Mouse (Mus musculus): ENCODE results near the gene Oat. TPM values are rescaled to one million over a fixed set of nuclear protein-coding genes. Genes with fewer than 3 reads are reported as not detected.

Oat gene
- polyA plus RNA-seq, 1 experiment, result 94.1 TPM

DNA sequence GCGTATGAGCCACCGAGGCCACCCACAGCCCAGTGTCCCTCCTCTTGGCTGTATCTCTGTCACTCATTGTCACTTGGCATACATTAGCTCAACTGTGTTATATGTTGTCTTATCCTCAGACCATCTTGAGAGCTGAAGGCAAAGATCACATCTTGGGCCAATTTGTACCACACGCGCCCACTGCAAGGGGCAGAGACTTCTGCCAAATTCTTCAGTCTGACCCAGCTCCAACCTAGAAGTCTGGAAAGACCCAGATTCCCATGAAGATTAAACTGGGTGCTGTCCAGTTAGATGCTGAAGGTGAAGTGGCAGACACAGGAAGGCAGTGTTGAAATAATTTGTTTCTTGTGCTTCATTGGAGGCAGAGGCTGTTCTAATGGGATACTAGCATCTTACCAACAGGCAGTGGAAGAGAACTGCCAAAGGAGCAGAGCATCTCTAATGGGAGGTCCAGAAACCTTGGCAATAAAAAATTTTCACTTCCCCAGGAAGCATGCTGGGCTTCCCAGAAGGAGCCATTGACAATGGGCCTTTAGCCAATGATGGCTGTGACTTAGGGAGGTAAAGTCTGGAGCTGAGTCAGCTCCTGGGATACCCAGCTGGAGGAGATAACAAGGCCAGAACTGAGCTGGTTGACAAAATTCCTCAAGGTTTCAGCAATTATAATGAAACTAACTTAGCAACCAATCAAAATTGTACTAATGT is 32.3 kb upstream of the Oat start:
- TF ChIP-seq CTCF (IDR thresholded peaks at IDR 0.05; ENCODE audit: extremely low read depth, insufficient read depth, low read length) (no peak), POLR2A (IDR thresholded peaks at IDR 0.05; ENCODE audit: extremely low read depth, insufficient read depth, low read length) (no peak)
- Histone ChIP-seq H3K27ac (ENCODE audit: insufficient read depth, low read length) (no peak overlapping the region), H3K4me1 (ENCODE audit: control insufficient read depth, insufficient read depth, low read length) (no peaks in the 10 kb centered on the region), H3K4me3 (ENCODE audit: insufficient read depth, low read length) (no peak overlapping the region)

DNA sequence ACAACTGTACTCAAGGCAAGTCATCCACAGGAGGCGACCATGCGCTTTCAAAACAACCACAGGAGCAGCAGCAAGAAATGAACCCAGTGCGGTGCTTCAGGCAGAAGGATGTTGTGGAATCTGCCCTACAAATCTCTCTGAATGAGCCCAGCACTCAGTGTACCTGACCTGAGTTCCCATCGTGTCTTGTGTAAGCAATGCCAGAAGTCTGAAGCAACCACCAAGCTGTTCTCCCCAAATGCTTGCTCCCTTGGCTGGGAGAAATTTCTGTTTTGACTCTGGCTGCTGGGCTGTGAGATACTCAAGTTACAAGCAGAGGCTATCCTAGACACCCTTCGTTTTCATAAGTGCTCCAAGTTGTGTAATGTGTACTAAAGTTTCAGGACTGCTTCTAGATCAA is 29.5 kb upstream of the Oat start:
- H3K4me1 ChIP-seq (ENCODE audit: control insufficient read depth, insufficient read depth, low read length), result no peaks in the 10 kb centered on the region
- no peak overlapping the region for H3K27ac ChIP-seq (ENCODE audit: insufficient read depth, low read length)
- no peak for TF ChIP-seq CTCF (IDR thresholded peaks at IDR 0.05; ENCODE audit: extremely low read depth, insufficient read depth, low read length)
- no peak for TF ChIP-seq POLR2A (IDR thresholded peaks at IDR 0.05; ENCODE audit: extremely low read depth, insufficient read depth, low read length)
- no peak overlapping the region for H3K4me3 ChIP-seq (ENCODE audit: insufficient read depth, low read length)

DNA sequence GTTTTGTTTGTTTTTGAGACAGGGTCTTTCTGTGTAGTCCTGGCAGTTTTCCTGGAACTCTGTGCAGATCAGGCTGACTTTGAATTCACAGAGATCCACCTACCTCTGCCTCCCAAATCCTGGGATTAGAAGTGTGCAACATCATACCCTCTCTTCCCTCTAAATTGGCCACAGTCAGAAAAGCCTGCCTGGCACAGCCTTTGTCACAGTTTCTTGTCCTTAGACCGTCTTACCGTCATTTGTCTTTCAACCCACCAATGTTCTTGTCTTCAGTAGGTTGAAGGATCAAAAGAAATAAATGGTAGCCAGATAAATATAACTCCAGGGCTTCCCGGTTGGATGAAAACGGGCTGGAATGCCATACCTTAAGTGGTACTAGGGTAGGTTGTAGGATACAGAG is 28.5 kb upstream of the Oat start:
- Histone ChIP-seq H3K4me1 (ENCODE audit: control insufficient read depth, insufficient read depth, low read length) (no peaks in the 10 kb centered on the region), H3K4me3 (ENCODE audit: insufficient read depth, low read length) (no peak overlapping the region), H3K27ac (ENCODE audit: insufficient read depth, low read length) (no peak overlapping the region)
- no peak for TF ChIP-seq POLR2A (IDR thresholded peaks at IDR 0.05; ENCODE audit: extremely low read depth, insufficient read depth, low read length)
- TF ChIP-seq CTCF (IDR thresholded peaks at IDR 0.05; ENCODE audit: extremely low read depth, insufficient read depth, low read length), result no peak

DNA sequence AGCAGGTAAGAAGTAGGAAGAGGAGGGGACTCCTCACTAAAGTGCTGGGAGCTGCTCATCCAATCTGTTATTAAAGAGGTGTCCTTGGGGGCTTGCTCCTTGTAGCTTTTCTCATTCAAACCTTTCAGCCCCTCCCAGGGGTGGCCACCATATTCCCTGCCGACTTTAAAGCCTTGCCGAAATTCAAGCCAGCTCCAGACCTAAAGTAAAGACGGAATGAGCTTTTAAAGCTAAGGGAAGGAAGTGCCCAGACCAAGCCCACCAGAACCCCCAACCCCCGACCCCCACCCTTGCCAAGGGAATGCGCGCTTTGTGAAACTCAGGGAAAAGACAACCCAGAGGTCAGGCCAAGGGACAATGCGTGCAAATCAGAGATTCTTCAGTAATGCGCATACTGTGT is 24.7 kb upstream of the Oat start:
- H3K27ac ChIP-seq (ENCODE audit: insufficient read depth, low read length), result no peak overlapping the region
- H3K4me1 ChIP-seq (ENCODE audit: control insufficient read depth, insufficient read depth, low read length), result no peaks in the 10 kb centered on the region
- TF ChIP-seq POLR2A (IDR thresholded peaks at IDR 0.05; ENCODE audit: extremely low read depth, insufficient read depth, low read length), result no peak
- H3K4me3 ChIP-seq (ENCODE audit: insufficient read depth, low read length), result no peak overlapping the region

DNA sequence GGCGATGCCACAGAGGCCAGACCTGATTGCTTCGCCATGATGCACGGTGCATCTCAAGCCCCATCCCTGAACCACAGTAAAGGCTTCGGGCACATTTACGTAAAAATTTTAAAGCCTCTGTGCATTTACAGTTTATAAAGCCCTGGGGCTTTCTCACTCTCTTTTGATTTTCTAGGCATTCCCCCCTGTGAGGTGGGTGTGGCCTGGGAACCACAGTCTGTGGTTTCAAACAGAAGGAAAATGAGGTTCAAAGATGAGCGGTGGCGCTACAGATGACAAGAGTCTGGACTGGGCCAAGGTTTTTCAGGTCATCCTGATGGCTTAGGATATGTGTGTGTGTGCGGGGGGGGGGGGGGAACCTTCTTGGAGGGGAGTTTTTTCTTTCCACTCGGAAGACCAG is 23.8 kb upstream of the Oat start:
- TF ChIP-seq CTCF (IDR thresholded peaks at IDR 0.05; ENCODE audit: extremely low read depth, insufficient read depth, low read length) (no peak), POLR2A (IDR thresholded peaks at IDR 0.05; ENCODE audit: extremely low read depth, insufficient read depth, low read length) (no peak)
- Histone ChIP-seq H3K4me1 (ENCODE audit: control insufficient read depth, insufficient read depth, low read length) (no peaks in the 10 kb centered on the region), H3K27ac (ENCODE audit: insufficient read depth, low read length) (no peak overlapping the region), H3K4me3 (ENCODE audit: insufficient read depth, low read length) (no peak overlapping the region)

DNA sequence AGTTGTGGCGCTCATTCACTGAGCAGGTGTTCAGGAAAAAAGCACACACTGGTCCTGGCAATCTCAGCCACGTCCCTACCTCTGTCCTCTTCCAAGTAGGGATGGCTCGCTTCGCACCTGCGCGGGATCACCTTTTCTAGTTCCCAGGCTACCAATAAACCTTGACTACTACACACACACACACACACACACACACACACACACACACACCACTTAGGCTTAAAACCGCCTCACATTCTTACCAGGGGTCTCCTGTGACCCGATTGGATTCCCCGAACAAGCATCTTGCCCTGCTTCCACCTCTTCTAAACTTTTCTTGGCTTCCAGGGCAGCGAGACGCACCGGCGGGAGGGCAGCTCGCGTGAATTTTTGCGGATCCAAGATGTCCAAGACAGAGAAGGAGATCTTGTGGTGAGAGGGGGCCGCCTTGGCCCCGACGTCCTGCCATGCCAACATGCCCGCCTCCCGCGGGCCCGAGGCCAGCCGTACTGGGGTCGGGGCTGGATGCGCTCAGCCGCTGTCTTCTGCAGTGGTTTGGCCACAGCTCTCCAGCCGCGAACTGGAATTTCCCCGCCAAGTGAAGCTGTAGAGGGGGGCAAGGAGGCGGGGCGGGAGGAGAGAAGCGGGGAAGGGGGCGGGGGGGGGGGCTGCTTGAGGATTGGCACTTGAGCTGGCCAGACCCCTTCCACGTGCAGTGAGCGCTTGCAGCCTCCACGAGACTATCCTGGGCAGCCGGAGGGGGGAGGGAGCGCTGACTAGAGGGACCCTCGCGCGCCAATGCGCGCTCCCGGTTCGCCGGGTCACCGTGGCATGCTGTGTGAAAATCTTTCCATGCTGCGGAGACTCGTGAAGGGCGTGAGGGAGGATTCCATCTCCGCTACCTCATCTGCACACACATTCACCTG is 23.1 kb upstream of the Oat start, which contains the start of gene Nkx1-2:
Nkx1-2 (minus strand) TSS at position 567 of the 905 bp plus-strand sequence.
- Histone ChIP-seq H3K4me1 (ENCODE audit: control insufficient read depth, insufficient read depth, low read length) (no peaks in the 10 kb centered on the region), H3K27ac (ENCODE audit: insufficient read depth, low read length) (no peak within 1 kb of the TSS), H3K4me3 (ENCODE audit: insufficient read depth, low read length) (no peak within 1 kb of the TSS)
- TF ChIP-seq POLR2A (IDR thresholded peaks at IDR 0.05; ENCODE audit: extremely low read depth, insufficient read depth, low read length) (no peak), CTCF (IDR thresholded peaks at IDR 0.05; ENCODE audit: extremely low read depth, insufficient read depth, low read length) (no peak)

DNA sequence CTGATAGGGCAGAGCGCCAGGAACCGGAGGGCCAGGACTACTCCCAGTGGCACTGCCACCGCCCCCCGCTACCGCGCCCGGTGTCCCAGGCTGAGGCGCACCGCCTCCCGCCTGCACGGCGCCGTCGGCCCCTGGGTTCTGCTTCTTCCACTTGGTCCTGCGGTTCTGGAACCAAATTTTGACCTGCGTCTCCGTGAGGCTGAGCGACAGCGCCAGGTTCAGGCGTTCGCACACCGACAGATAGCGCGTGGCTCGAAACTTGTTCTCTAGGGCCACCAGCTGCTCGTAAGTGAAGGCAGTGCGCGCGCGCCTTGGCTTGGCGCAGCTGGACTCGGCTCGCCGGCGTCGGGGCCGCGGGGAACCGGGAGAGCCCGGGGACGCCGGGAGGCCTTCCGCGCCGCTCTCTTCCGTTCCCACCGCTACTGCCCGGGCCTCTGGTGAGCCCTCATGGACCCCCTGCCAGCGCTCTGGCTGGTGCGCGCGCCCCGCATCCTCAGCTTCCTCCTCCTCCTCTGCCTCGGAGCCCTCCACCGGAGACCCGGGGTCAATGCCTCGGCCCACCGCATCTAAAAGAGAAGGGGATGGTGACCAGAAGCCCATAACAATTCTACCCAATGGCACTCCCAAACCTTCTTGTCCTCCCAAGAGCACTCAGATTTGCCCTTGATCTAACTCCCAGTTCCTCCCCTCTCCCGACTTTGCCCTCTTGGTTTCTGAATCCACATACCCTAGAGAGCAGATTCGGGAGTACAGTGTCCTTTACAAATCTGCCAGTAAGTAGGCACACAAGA is 21.2 kb upstream of the Oat start:
- H3K4me3 ChIP-seq (ENCODE audit: insufficient read depth, low read length), result peak overlapping the region; percentile 6; the same call in 1 of the 2 replicates
- no peak overlapping the region for H3K27ac ChIP-seq (ENCODE audit: insufficient read depth, low read length)
- TF ChIP-seq CTCF (IDR thresholded peaks at IDR 0.05; ENCODE audit: extremely low read depth, insufficient read depth, low read length), result no peak
- TF ChIP-seq POLR2A (IDR thresholded peaks at IDR 0.05; ENCODE audit: extremely low read depth, insufficient read depth, low read length), result no peak
- H3K4me1 ChIP-seq (ENCODE audit: control insufficient read depth, insufficient read depth, low read length), result no peaks in the 10 kb centered on the region

DNA sequence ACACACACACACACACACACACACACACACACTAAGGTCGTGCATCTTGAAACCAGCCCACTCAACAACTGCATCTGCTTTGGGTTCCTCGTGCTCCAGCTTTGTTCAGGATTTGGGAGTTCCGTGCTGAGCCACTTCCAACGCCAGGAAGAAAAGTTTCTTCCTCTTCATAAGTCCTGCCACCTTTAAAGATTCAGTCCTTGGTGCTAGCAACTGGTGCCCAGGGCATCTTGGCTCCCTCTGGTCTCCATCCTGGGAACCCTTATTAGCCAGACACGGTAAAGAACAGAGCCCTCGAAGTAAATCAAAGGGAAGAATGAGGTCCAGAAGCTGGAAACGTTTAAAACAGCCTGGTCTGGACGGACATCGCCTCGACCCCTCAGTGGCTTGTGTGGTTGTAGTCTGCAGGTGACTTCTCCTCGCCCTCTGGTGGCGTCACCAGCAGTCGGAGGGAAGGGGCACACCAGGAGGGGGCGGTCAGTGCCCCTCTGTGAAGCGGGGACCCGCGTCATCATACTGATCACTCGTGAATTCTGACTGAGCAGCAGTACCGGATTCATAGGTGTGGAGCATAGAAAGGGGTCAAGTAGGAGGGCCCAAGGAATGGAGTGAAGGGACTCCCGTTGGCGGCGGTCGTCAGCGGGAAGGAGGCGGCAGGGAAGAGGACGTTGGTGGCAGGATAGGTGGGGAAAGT is 20.5 kb upstream of the Oat start:
- H3K4me1 ChIP-seq (ENCODE audit: control insufficient read depth, insufficient read depth, low read length), result no peaks in the 10 kb centered on the region
- peak overlapping the region; percentile 6; the same call in 1 of the 2 replicates for H3K4me3 ChIP-seq (ENCODE audit: insufficient read depth, low read length)
- no peak overlapping the region for H3K27ac ChIP-seq (ENCODE audit: insufficient read depth, low read length)
- TF ChIP-seq CTCF (IDR thresholded peaks at IDR 0.05; ENCODE audit: extremely low read depth, insufficient read depth, low read length) (no peak), POLR2A (IDR thresholded peaks at IDR 0.05; ENCODE audit: extremely low read depth, insufficient read depth, low read length) (no peak)

DNA sequence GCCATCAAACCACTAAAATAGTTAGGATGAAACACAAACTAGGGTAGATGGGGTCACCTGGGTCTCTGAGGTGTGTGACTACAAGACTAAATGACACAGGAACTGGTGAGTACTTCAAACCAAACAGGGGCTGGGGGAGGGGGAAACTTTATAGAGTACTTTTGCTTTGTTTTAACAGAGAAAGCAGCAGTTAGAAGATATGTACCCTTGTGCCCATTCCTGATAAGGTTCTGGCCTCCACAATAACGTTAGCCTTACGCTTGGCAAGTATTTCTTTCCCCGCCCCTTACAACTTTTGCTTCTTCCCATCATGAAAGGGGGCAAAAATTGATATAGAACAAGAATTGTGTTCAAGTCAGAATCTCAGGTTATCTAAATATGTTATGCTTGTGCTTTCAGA is 19.6 kb upstream of the Oat start:
- Histone ChIP-seq H3K27ac (ENCODE audit: insufficient read depth, low read length) (no peak overlapping the region), H3K4me1 (ENCODE audit: control insufficient read depth, insufficient read depth, low read length) (no peaks in the 10 kb centered on the region), H3K4me3 (ENCODE audit: insufficient read depth, low read length) (no peak overlapping the region)
- TF ChIP-seq CTCF (IDR thresholded peaks at IDR 0.05; ENCODE audit: extremely low read depth, insufficient read depth, low read length) (no peak), POLR2A (IDR thresholded peaks at IDR 0.05; ENCODE audit: extremely low read depth, insufficient read depth, low read length) (no peak)

All from cortical plate, adult 2 months (tissue).